Mouse (Mus musculus) forebrain, embryonic 11.5 days (tissue): Measurements from ENCODE around the gene Dmrtc2. TPM values are rescaled to one million over a fixed set of nuclear protein-coding genes. Genes with fewer than 3 reads are reported as not detected.
"Not testable (repeated sequence)": the region's sequence is repeated elsewhere in the genome, so short reads cannot be mapped to it uniquely, and the experiment has no call there.

Experiments
- ATAC-seq: fragments of 200-750 bp; cut with Nextera tagmentation; replicated peaks from 2 replicates; pipeline ENCODE4 v1.8.0; 2017; ENCODE audit warnings: moderate TSS enrichment; ENCODE audit not compliant: low FRiP score
- DNase-seq: peaks from one replicate; pipeline ENCODE4 v3.0.0-alpha.2; 2017; ENCODE audit warnings: low spot score
- H3K27ac ChIP-seq: fragments of 300-500 bp; sonication (generic); 2 replicates; pipeline ENCODE4 v1.5.1; 2014; ENCODE audit warnings: low read depth, low read length
- H3K27me3 ChIP-seq: fragments of 300-500 bp; sonication (generic); 2 replicates; pipeline ENCODE4 v1.6.1; 2014; ENCODE audit warnings: mild to moderate bottlenecking, low read length, mixed read lengths; ENCODE audit not compliant: control insufficient read depth, insufficient read depth
- H3K36me3 ChIP-seq: fragments of 300-500 bp; sonication (generic); 2 replicates; pipeline ENCODE4 v1.6.1; 2014; ENCODE audit warnings: mild to moderate bottlenecking, low read length, moderate library complexity, mixed read lengths; ENCODE audit not compliant: control insufficient read depth, insufficient read depth
- H3K4me1 ChIP-seq: fragments of 300-500 bp; sonication (generic); replicated peaks from 2 replicates; pipeline ENCODE4 v1.6.1; 2014; ENCODE audit warnings: low read length, mixed read lengths; ENCODE audit not compliant: control insufficient read depth, insufficient read depth
- H3K4me2 ChIP-seq: fragments of 300-500 bp; sonication (generic); 2 replicates; pipeline ENCODE4 v1.6.1; 2014; ENCODE audit warnings: low read depth, mild to moderate bottlenecking, low read length, moderate library complexity, mixed read lengths; ENCODE audit not compliant: severe bottlenecking
- H3K4me3 ChIP-seq: fragments of 300-500 bp; sonication (generic); 2 replicates; pipeline ENCODE4 v1.5.1; 2014; ENCODE audit warnings: low read depth, low read length
- H3K9ac ChIP-seq: fragments of 300-500 bp; sonication (generic); 2 replicates; pipeline ENCODE4 v1.6.1; 2014; ENCODE audit warnings: low read length
- H3K9me3 ChIP-seq: fragments of 300-500 bp; sonication (generic); 2 replicates; pipeline ENCODE4 v1.6.1; 2016; ENCODE audit warnings: low read length, mixed read lengths; ENCODE audit not compliant: control insufficient read depth
- WGBS: fragments of 180-500 bp; shearing (Covaris S2); extraction: QIAGEN DNeasy Blood & Tissue Kit; methylation state at CpG from one replicate; pipeline ENCODE4 v1.1.7; 2014; 5-methylcytosine and 5-hydroxymethylcytosine counted together
- polyA plus RNA-seq: library from polyadenylated mRNA; unstranded; fragments of >200 nt; fragmentation: Nextera tagmentation; extraction: Ambion mirVana; gene quantifications from 2 replicates; pipeline ENCODE4 v1.2.1, GENCODE M21; 2014

The Dmrtc2 gene
- polyA plus RNA-seq, 1 experiment from 2014 or later, result not detected

DNA sequence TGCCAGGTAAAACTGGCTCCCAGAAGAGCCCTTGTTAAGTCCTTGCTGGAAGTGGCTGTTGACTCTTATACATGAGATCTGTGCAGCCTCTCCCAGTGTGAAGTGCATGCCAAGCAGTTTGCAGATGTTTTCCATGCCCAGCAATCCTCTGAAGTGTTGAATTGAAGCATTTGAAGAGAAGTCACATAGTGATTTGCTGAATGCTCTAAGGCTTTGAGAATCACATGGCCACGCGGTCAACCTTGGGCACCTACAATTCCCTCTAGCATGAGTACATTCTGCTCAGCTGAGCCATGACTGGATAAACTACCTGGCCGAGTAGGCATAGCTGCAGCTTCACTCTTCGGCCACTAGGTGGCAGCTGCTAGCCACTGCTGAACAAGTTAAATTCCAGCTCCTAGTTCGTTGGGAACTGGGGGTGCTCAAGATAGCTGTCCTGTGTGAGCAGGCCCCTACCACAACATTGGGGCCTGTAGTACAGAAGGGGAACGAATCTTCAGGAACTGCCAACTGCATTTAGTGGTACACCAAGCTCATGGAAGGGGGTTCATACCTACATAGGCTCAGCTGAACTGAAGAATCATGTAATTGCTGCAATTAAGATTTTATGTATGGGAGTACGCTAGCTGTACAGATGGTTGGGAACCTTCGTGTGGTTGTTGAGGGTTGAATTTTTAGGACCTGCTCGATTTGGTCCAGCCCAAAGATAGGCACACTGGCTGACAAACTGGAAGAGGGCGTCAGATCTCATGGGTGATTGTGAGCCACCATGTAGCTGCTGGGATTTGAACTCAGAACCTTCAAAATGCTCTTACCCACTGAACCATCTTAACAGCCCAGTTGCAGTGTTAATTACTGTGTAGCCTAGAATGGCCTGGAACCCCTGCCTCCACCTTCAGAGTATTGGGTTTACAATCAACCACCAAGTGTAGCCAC, 20.7 kb downstream of the Dmrtc2 start:
- ATAC-seq (peak; percentile 57), DNase-seq (peak; percentile 85)
- no peak overlapping the region for H3K9ac ChIP-seq
- no peaks in the 10 kb centered on the region for H3K9me3 ChIP-seq
- WGBS, result 28% methylated on average over 10 of the region's 10 CpGs
- no peak overlapping the region for H3K27ac ChIP-seq
- H3K27me3 ChIP-seq, result no peaks in the 10 kb centered on the region
- no peak overlapping the region for H3K4me2 ChIP-seq
- H3K4me3 ChIP-seq, result no peak overlapping the region
- H3K4me1 ChIP-seq, result peaks cover 14% of the 10 kb centered on the region
- peaks cover 18% of the 10 kb centered on the region; the same call in 1 of the 2 replicates for H3K36me3 ChIP-seq

DNA sequence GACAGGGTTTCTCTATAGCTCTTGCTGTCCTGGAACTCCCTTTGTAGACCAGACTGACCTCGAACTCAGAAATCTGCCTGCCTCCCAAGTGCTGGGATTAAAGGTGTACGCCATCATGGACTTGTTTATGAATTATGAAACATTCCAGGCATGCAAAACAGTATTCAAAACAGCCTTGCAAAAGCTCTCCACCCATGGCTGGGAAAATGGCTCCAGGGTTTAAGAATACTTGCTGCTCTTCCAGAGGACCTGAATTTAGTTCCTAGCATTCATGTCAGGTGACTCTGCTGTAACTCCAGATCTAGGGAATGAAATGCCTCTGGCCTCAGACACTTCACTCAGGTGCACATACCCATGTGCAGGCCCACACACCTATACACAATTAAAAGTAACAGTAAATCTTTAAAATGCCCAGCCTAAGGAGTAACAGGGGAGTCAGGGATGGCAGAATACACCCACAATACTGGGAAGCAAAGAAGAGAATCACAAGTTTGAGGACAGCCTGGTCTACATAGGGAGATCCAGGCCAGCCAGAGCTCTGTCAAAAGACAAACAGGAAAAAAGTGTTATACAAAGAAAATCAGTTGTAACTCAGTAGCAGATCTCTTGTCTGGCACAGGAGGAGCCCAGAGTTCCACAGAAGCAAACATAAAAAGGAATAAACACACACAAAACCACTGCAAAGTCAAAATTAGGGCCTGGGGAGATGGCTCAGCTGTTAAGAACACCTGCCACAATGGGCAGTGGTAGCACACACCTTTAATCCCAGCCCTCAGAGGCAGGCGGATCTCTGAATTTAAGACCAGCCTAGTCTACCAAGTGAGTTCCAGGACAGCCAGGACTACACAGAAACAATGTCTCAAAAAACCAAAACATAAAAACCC, 21.6 kb downstream of the Dmrtc2 start:
- no peak overlapping the region for H3K9ac ChIP-seq
- H3K4me1 ChIP-seq, result peaks cover 6% of the 10 kb centered on the region; the same call in 1 of the 2 replicates
- no peak overlapping the region for H3K4me2 ChIP-seq
- ATAC-seq, result no peak
- no peaks in the 10 kb centered on the region for H3K27me3 ChIP-seq
- 69% methylated on average over 3 of the region's 3 CpGs for WGBS
- peaks cover 13% of the 10 kb centered on the region; the same call in 1 of the 2 replicates for H3K36me3 ChIP-seq
- H3K27ac ChIP-seq, result no peak overlapping the region
- no peak overlapping the region for H3K4me3 ChIP-seq
- H3K9me3 ChIP-seq, result no peaks in the 10 kb centered on the region
- no peak for DNase-seq

DNA sequence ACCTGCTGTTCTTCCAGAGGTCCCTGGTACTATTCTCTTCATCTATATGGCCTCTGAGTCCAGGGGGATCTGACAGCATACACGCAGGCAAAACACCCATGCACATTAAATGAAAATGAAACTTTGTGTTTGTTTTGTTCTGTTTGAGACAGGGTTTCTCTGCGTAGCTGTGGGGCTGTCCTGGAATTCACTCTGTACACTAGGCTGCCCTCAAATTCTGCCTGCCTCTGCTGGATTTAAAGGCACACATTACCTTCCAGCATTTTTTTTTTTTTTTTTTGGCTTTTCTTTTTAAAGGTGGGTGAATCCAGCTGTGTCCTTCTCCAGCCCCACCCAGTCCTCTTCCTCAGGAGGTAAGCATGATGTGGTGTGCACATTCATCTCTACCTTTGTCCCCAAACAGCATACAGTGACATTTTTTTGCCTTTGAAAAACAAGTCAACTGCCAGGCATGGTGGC, 22.3 kb downstream of the Dmrtc2 start:
- H3K4me1 ChIP-seq, result peaks cover 3% of the 10 kb centered on the region; the same call in 1 of the 2 replicates
- ATAC-seq (no peak), DNase-seq (no peak)
- H3K9ac ChIP-seq, result no peak overlapping the region
- H3K4me2 ChIP-seq, result no peak overlapping the region
- H3K9me3 ChIP-seq, result no peaks in the 10 kb centered on the region
- no peaks in the 10 kb centered on the region for H3K27me3 ChIP-seq
- H3K4me3 ChIP-seq, result no peak overlapping the region
- peaks cover 13% of the 10 kb centered on the region; the same call in 1 of the 2 replicates for H3K36me3 ChIP-seq
- WGBS, result 68% methylated on average over 2 of the region's 2 CpGs
- no peak overlapping the region for H3K27ac ChIP-seq

DNA sequence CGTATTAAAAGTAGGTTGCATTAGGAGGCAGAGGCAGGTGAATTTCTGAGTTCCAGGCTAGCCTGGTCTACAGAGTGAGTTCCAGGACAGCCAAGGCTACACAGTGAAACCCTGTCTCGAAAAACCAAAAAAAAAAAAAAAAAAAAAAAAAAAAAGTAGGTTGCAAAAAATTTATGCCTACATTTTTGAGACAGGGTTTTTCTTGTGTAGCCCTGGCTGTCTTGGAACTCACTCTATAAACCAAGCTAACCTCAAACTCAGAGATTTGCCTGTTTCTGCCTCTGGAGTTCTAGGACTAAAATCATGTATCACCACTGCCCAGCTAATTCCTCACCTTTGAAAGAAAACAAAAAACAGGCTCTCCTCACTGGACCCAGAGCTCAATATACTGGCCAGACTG, 25.9 kb downstream of the Dmrtc2 start:
- not testable (repeated sequence) for H3K9ac ChIP-seq, H3K27ac ChIP-seq, DNase-seq, H3K36me3 ChIP-seq, H3K4me1 ChIP-seq, H3K4me3 ChIP-seq, ATAC-seq, H3K9me3 ChIP-seq, H3K4me2 ChIP-seq, H3K27me3 ChIP-seq
- 98% methylated on average over 2 of the region's 2 CpGs for WGBS

DNA sequence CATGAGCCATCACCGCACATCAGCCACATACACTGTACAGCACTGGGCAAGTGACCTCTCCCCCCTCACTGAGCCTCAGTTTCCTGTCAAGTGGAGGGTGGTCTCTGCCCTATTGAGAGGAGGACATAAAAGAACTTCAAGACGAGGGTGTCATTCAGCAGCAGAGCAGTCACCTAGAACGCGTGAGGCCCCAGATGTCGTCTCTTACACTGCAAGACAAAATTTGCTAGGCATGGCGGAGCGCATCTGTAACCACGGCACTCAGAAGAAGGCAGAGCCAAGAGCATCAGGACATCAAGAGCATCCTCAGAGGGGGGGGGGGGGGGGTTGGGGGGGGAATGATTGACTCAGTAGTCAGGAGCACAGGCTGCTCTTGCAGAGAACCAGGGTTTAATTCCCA, 26.4 kb downstream of the Dmrtc2 start:
- Histone ChIP-seq H3K36me3 (no peaks in the 10 kb centered on the region; the same call in 1 of the 2 replicates), H3K4me2 (no peak overlapping the region), H3K27ac (no peak overlapping the region), H3K4me3 (no peak overlapping the region), H3K4me1 (no peaks in the 10 kb centered on the region), H3K9ac (no peak overlapping the region), H3K27me3 (no peaks in the 10 kb centered on the region), H3K9me3 (no peaks in the 10 kb centered on the region)
- no peak for DNase-seq
- 88% methylated on average over 8 of the region's 8 CpGs for WGBS
- ATAC-seq, result no peak

DNA sequence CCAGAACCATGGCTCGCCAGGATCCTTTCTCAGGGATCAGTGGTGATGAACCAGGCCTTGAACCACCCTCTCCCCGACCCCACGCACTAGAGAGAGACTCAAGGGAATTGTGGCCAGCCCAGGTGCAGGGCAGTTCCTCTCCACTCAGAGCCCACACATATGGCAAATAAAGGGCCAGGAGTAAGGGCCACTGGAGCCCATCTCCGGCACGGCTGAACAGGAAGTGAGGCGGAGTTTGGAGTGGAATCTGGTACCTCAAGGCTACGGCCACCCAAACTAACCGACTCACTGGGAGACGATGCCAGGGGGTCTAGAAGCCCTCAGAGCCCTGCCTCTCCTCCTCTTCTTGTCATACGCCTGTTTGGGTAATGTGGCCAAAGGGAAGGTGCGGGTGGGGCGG, 27.4 kb downstream of the Dmrtc2 start, which contains the start of gene Cd79a:
TSS of gene Cd79a (plus strand) at position 158 of the 400 bp plus-strand sequence.
- H3K4me1 ChIP-seq, result no peaks in the 10 kb centered on the region
- ATAC-seq (no peak), DNase-seq (no peak)
- H3K9ac ChIP-seq, result no peak within 1 kb of the TSS
- no peaks in the 10 kb centered on the region; the same call in 1 of the 2 replicates for H3K36me3 ChIP-seq
- no peak within 1 kb of the TSS for H3K4me2 ChIP-seq
- H3K27ac ChIP-seq, result no peak within 1 kb of the TSS
- H3K27me3 ChIP-seq, result no peaks in the 10 kb centered on the region
- H3K9me3 ChIP-seq, result no peaks in the 10 kb centered on the region
- 79% methylated on average over 12 of the region's 12 CpGs for WGBS
- no peak within 1 kb of the TSS for H3K4me3 ChIP-seq

DNA sequence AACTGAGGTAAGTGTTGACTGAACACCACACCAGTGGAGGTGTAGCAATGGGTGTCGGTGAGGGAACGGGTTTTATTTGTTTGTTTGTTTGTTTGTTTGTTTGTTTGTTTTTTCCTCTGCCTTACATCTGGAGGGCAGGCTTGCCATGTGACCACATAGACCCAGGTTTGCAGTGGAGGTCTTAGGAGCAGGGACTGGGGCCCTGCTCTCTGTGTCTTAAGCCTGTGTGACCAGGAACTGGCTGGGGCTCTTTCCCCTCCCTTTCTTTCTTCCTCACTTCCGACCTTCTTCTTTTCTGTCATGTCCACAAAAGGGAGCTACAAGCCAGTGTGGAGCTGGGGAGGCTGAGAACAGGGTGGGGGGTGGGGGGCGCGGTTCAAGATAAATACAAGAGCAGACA, 28.1 kb downstream of the Dmrtc2 start:
- H3K27ac ChIP-seq, result no peak overlapping the region
- H3K36me3 ChIP-seq, result no peaks in the 10 kb centered on the region; the same call in 1 of the 2 replicates
- H3K4me1 ChIP-seq, result peaks cover under 1% of the 10 kb centered on the region; the same call in 1 of the 2 replicates
- no peaks in the 10 kb centered on the region for H3K27me3 ChIP-seq
- no peak overlapping the region for H3K4me2 ChIP-seq
- 78% methylated on average over 5 of the region's 5 CpGs for WGBS
- DNase-seq (no peak), ATAC-seq (no peak)
- H3K9me3 ChIP-seq, result no peaks in the 10 kb centered on the region
- H3K4me3 ChIP-seq, result no peak overlapping the region
- H3K9ac ChIP-seq, result no peak overlapping the region

DNA sequence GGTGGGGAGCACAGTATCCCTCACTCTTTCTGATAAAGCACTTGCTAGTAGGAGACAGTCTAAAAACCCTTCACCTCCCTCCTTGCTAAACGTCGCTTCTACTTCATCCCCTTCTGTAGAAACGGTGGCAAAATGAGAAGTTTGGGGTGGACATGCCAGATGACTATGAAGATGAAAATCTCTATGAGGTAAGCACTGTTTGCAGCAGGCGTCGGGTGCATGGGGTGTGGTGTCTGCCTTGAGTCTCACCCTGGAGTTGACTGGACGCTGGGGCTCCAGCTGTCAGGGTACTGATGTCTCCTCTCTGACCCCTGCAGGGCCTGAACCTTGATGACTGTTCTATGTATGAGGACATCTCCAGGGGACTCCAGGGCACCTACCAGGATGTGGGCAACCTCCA, 31.3 kb downstream of the Dmrtc2 start:
- no peaks in the 10 kb centered on the region for H3K27me3 ChIP-seq
- no peaks in the 10 kb centered on the region for H3K36me3 ChIP-seq
- H3K4me2 ChIP-seq, result no peak overlapping the region
- H3K9ac ChIP-seq, result no peak overlapping the region
- no peak for ATAC-seq
- peaks cover 5% of the 10 kb centered on the region; the same call in 1 of the 2 replicates for H3K4me1 ChIP-seq
- H3K9me3 ChIP-seq, result no peaks in the 10 kb centered on the region
- no peak overlapping the region for H3K4me3 ChIP-seq
- 87% methylated on average over 6 of the region's 6 CpGs for WGBS
- no peak overlapping the region for H3K27ac ChIP-seq
- DNase-seq, result no peak
